Mouse (Mus musculus) left cerebral cortex, postnatal 14 days (tissue): ENCODE measurements at regions not wholly inside any gene's neighbourhood (a gene's known extent, or its start where the extent isn't known, plus 50 kb on each side); places are given as distances from the start of the nearest gene placed in this dataset.

ENCODE experiments used
- DNase-seq, 2 experiments: peaks; one replicate each; pipeline ENCODE4 v3.0.0; 2021 to 2022; ENCODE audit warnings: low spot score in 2 of 2, mixed read lengths in 1 of 2
- intact Hi-C: fragments of 180-260 bp; cut with DNase I; formaldehyde crosslinking; loops from one replicate; pipeline ENCODE4 v1.15.1; 2025

GRCm38 (mm10) chr2:101472449-101473115, 151.9 kb upstream of the Rag2 start:
- intact Hi-C loops: loop anchor here (5.0 kb wide), 1 partner anchor 180 kb away; no protein-coding TSS in a partner anchor
- DNase-seq: peak; percentile 82 to 84

- intact Hi-C loops: loop anchor here (5.0 kb wide), 1 partner anchor 179 kb away; no protein-coding TSS in a partner anchor
- no peak for DNase-seq
These were observed 151.4 kb upstream of the Rag2 start for GRCm38 (mm10) chr2:101473116-101473485.

- DNase-seq: no peak
- intact Hi-C loops: no loop called here
These were observed 147.7 kb upstream of the Rag2 start for GRCm38 (mm10) chr2:101476862-101477261.

- intact Hi-C loops: no loop called here
- DNase-seq: no peak
These were observed 134.3 kb upstream of the Rag2 start for GRCm38 (mm10) chr2:101490207-101490606.

- intact Hi-C loops: no loop called here
- DNase-seq: no peak
These were observed 132.8 kb upstream of the Rag2 start for GRCm38 (mm10) chr2:101491762-101492161.

- intact Hi-C loops: no loop called here
- no peak for DNase-seq
These were observed 116.4 kb upstream of the Rag2 start for GRCm38 (mm10) chr2:101508116-101508515.
